Mouse (Mus musculus): ENCODE data around the gene Elp4. TPM values are rescaled to one million over a fixed set of nuclear protein-coding genes. Genes with fewer than 3 reads are reported as not detected.

Elp4 gene
- polyA plus RNA-seq, 1 experiment: 11.3 TPM

DNA sequence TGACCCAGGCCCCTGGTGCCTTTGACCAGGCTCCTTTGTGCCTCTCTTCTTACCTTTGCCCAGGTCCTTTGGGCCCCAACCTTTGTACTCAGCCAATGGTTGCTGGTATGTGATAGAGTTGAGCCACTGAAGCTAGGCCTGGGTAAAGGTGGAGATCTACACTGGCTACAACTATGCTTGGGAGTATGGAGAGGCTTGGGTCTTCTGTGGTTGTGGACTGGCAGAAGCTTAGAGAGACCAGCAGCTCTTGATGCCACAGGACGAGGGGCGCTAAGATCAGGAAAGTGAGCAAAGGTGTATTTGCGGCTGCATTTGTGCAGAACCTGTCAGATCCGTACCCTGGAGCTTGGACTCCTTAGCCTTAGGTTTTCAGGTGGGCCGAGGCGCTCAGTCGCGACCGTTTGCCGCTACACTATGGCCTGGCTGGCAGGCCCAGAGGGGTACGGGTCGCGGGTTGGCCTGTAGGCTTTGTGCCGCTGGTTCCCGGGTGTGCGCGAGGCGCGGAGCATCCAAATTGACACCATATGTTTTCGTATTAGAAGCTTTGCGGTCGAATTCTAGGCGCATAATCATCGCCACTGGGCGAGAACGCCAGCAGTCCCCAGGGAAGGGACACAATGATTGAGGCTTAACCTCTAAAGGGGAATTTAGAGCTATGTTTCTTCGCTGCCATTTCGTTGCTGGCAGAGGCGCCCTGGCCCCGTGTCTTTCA is 223.2 kb downstream of the Elp4 start:
- H3K36me3 ChIP-seq (ENCODE audit: control insufficient read depth, insufficient read depth): no peaks in the 10 kb centered on the region
- no peak overlapping the region for H3K4me3 ChIP-seq
- no peak overlapping the region for H3ac ChIP-seq (ENCODE audit: control insufficient read depth, insufficient read length)
- no peak overlapping the region for H3K4me2 ChIP-seq (ENCODE audit: low read depth)
- no peaks in the 10 kb centered on the region for H3K79me2 ChIP-seq (ENCODE audit: control insufficient read depth, insufficient read depth)
- no peak for TF ChIP-seq CEBPB (IDR thresholded peaks at IDR 0.05; ENCODE audit: insufficient read depth, poor library complexity, severe bottlenecking)
- no peak for TF ChIP-seq REST (IDR thresholded peaks at IDR 0.05; ENCODE audit: insufficient read depth, insufficient read length)
- no peak for TF ChIP-seq USF1 (IDR thresholded peaks at IDR 0.05; ENCODE audit: low read depth)
- no peak for TF ChIP-seq MAX (IDR thresholded peaks at IDR 0.05; ENCODE audit: low read depth)
- no peak for TF ChIP-seq POLR2AphosphoS2 (IDR thresholded peaks at IDR 0.05; ENCODE audit: insufficient read length, low read depth)
- no peak for TF ChIP-seq SRF (IDR thresholded peaks at IDR 0.05; ENCODE audit: control insufficient read depth, insufficient read length, low read depth)
- TF ChIP-seq MYOD1 (IDR thresholded peaks at IDR 0.05; ENCODE audit: control insufficient read depth in 1 of 3, insufficient read length in 2 of 3, low read depth in 2 of 3): no peak
- no peak for TF ChIP-seq POLR2A (IDR thresholded peaks at IDR 0.05; ENCODE audit: insufficient read length, low read depth)
- no peak for TF ChIP-seq TCF3 (IDR thresholded peaks at IDR 0.05; ENCODE audit: insufficient read length, low read depth)
- TF ChIP-seq E2F4 (IDR thresholded peaks at IDR 0.05; ENCODE audit: insufficient read depth): no peak
- no peak for TF ChIP-seq TCF12 (IDR thresholded peaks at IDR 0.05; ENCODE audit: insufficient read depth, poor library complexity, severe bottlenecking)
- TF ChIP-seq MYOG (IDR thresholded peaks at IDR 0.05; ENCODE audit: control insufficient read depth in 1 of 3, insufficient read depth in 1 of 3, insufficient read length in 2 of 3, low read depth in 2 of 3): no peak
- H3K27me3 ChIP-seq (ENCODE audit: control insufficient read depth, insufficient read depth, insufficient read length): peaks cover 4% of the 10 kb centered on the region

- Histone ChIP-seq H3K79me2 (ENCODE audit: control insufficient read depth, insufficient read depth) (no peaks in the 10 kb centered on the region), H3K27me3 (ENCODE audit: control insufficient read depth, insufficient read depth, insufficient read length) (peaks cover 7% of the 10 kb centered on the region), H3K36me3 (ENCODE audit: control insufficient read depth, insufficient read depth) (no peaks in the 10 kb centered on the region), H3K4me2 (ENCODE audit: low read depth) (no peak overlapping the region), H3ac (ENCODE audit: control insufficient read depth, insufficient read length) (no peak overlapping the region), H3K4me3 (no peak overlapping the region)
- no peak for TF ChIP-seq REST (IDR thresholded peaks at IDR 0.05; ENCODE audit: insufficient read depth, insufficient read length)
- no peak for TF ChIP-seq MYOD1 (IDR thresholded peaks at IDR 0.05; ENCODE audit: control insufficient read depth in 1 of 3, insufficient read length in 2 of 3, low read depth in 2 of 3)
- no peak for TF ChIP-seq CEBPB (IDR thresholded peaks at IDR 0.05; ENCODE audit: insufficient read depth, poor library complexity, severe bottlenecking)
- TF ChIP-seq POLR2A (IDR thresholded peaks at IDR 0.05; ENCODE audit: insufficient read length, low read depth): no peak
- TF ChIP-seq SRF (IDR thresholded peaks at IDR 0.05; ENCODE audit: control insufficient read depth, insufficient read length, low read depth): no peak
- no peak for TF ChIP-seq USF1 (IDR thresholded peaks at IDR 0.05; ENCODE audit: low read depth)
- TF ChIP-seq E2F4 (IDR thresholded peaks at IDR 0.05; ENCODE audit: insufficient read depth): no peak
- no peak for TF ChIP-seq MAX (IDR thresholded peaks at IDR 0.05; ENCODE audit: low read depth)
- no peak for TF ChIP-seq TCF3 (IDR thresholded peaks at IDR 0.05; ENCODE audit: insufficient read length, low read depth)
- TF ChIP-seq TCF12 (IDR thresholded peaks at IDR 0.05; ENCODE audit: insufficient read depth, poor library complexity, severe bottlenecking): no peak
- TF ChIP-seq POLR2AphosphoS2 (IDR thresholded peaks at IDR 0.05; ENCODE audit: insufficient read length, low read depth): no peak
- no peak for TF ChIP-seq MYOG (IDR thresholded peaks at IDR 0.05; ENCODE audit: control insufficient read depth in 1 of 3, insufficient read depth in 1 of 3, insufficient read length in 2 of 3, low read depth in 2 of 3)
Observed at GRCm38 (mm10) chr2:105680146-105680998, 224.0 kb downstream of the Elp4 start.

DNA sequence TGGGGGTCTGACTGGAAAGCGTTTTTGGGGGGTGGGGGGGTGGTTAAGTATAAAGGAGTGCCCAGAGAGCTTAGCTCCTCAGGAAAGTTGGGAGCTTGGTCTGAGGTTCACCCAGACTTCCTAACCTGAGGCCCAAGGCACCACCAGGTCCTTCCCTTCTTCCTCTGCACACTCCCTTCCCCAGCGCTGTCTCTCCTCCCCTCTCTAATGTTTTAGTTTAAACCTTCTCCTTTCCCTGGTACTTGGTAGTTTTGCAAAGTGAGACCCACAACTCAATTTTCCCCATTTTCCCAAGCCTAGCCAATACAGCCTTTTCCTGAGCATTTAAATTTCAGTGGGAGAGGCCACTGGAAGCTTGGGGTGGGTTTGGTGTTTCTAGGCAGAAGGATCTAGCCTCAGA is 225.0 kb downstream of the Elp4 start:
- Histone ChIP-seq H3ac (ENCODE audit: control insufficient read depth, insufficient read length) (no peak overlapping the region), H3K4me2 (ENCODE audit: low read depth) (no peak overlapping the region), H3K36me3 (ENCODE audit: control insufficient read depth, insufficient read depth) (no peaks in the 10 kb centered on the region), H3K27me3 (ENCODE audit: control insufficient read depth, insufficient read depth, insufficient read length) (peaks cover 7% of the 10 kb centered on the region), H3K4me3 (no peak overlapping the region), H3K79me2 (ENCODE audit: control insufficient read depth, insufficient read depth) (no peaks in the 10 kb centered on the region)
- TF ChIP-seq MAX (IDR thresholded peaks at IDR 0.05; ENCODE audit: low read depth): no peak
- no peak for TF ChIP-seq TCF12 (IDR thresholded peaks at IDR 0.05; ENCODE audit: insufficient read depth, poor library complexity, severe bottlenecking)
- TF ChIP-seq POLR2AphosphoS2 (IDR thresholded peaks at IDR 0.05; ENCODE audit: insufficient read length, low read depth): no peak
- TF ChIP-seq USF1 (IDR thresholded peaks at IDR 0.05; ENCODE audit: low read depth): no peak
- no peak for TF ChIP-seq E2F4 (IDR thresholded peaks at IDR 0.05; ENCODE audit: insufficient read depth)
- no peak for TF ChIP-seq SRF (IDR thresholded peaks at IDR 0.05; ENCODE audit: control insufficient read depth, insufficient read length, low read depth)
- no peak for TF ChIP-seq MYOG (IDR thresholded peaks at IDR 0.05; ENCODE audit: control insufficient read depth in 1 of 3, insufficient read depth in 1 of 3, insufficient read length in 2 of 3, low read depth in 2 of 3)
- TF ChIP-seq TCF3 (IDR thresholded peaks at IDR 0.05; ENCODE audit: insufficient read length, low read depth): no peak
- TF ChIP-seq POLR2A (IDR thresholded peaks at IDR 0.05; ENCODE audit: insufficient read length, low read depth): no peak
- TF ChIP-seq CEBPB (IDR thresholded peaks at IDR 0.05; ENCODE audit: insufficient read depth, poor library complexity, severe bottlenecking): no peak
- no peak for TF ChIP-seq REST (IDR thresholded peaks at IDR 0.05; ENCODE audit: insufficient read depth, insufficient read length)
- TF ChIP-seq MYOD1 (IDR thresholded peaks at IDR 0.05; ENCODE audit: control insufficient read depth in 1 of 3, insufficient read length in 2 of 3, low read depth in 2 of 3): no peak

DNA sequence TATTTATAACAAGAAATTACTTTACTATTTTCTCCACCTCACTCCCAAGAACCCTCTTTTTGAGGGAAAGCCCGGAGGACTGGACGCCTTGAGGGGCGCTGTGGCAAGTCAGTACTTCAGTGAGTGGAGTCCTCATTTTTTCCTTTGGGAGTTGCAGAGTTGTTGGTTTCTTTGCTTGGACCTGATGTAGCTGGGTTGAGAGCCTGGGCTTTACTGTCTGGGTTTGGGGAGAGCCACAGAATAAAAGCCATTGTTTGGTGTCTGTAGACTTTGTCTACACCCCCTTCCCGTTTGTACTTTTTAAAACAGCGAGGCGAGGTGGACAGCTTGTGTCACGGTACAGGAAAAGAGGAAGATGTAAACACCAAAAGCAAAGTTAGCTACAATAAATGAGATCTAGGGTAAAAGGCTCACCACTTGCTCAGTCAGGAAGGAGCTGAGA is 225.5 kb downstream of the Elp4 start:
- H3ac ChIP-seq (ENCODE audit: control insufficient read depth, insufficient read length): no peak overlapping the region
- TF ChIP-seq POLR2A (IDR thresholded peaks at IDR 0.05; ENCODE audit: insufficient read length, low read depth) (no peak), POLR2AphosphoS2 (IDR thresholded peaks at IDR 0.05; ENCODE audit: insufficient read length, low read depth) (no peak), TCF3 (IDR thresholded peaks at IDR 0.05; ENCODE audit: insufficient read length, low read depth) (no peak), MYOG (IDR thresholded peaks at IDR 0.05; ENCODE audit: control insufficient read depth in 1 of 3, insufficient read depth in 1 of 3, insufficient read length in 2 of 3, low read depth in 2 of 3) (no peak), TCF12 (IDR thresholded peaks at IDR 0.05; ENCODE audit: insufficient read depth, poor library complexity, severe bottlenecking) (no peak), MYOD1 (IDR thresholded peaks at IDR 0.05; ENCODE audit: control insufficient read depth in 1 of 3, insufficient read length in 2 of 3, low read depth in 2 of 3) (no peak), REST (IDR thresholded peaks at IDR 0.05; ENCODE audit: insufficient read depth, insufficient read length) (no peak), MAX (IDR thresholded peaks at IDR 0.05; ENCODE audit: low read depth) (no peak), USF1 (IDR thresholded peaks at IDR 0.05; ENCODE audit: low read depth) (no peak), E2F4 (IDR thresholded peaks at IDR 0.05; ENCODE audit: insufficient read depth) (no peak), CEBPB (IDR thresholded peaks at IDR 0.05; ENCODE audit: insufficient read depth, poor library complexity, severe bottlenecking) (no peak), SRF (IDR thresholded peaks at IDR 0.05; ENCODE audit: control insufficient read depth, insufficient read length, low read depth) (no peak)
- H3K4me3 ChIP-seq: no peak overlapping the region
- peaks cover 7% of the 10 kb centered on the region for H3K27me3 ChIP-seq (ENCODE audit: control insufficient read depth, insufficient read depth, insufficient read length)
- H3K4me2 ChIP-seq (ENCODE audit: low read depth): no peak overlapping the region
- H3K36me3 ChIP-seq (ENCODE audit: control insufficient read depth, insufficient read depth): no peaks in the 10 kb centered on the region
- no peaks in the 10 kb centered on the region for H3K79me2 ChIP-seq (ENCODE audit: control insufficient read depth, insufficient read depth)

Measured in myocyte (in vitro differentiated cells).